Comparison of ENCODE assay signal across 24 mouse cellular contexts in the genomic region with DNA sequence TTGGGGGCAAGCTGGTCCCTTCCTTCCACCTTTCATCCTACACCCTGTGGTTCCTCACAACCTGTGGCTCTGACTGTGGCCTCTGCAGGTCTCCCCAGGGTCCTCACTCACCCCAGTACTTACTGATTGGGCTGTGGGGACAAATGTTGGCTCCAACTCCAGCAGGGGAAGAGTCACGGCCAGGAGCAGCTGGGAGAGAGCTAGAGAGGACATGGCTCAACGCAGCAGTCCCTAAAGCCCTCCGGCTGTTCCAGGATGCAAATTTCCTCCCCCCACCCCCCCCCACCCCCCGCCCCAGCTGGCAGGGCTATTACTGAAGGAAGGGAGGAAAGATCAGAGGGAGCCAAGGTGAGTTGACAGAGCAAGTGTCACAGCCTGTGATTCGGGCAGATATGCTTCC. TPM values are rescaled to one million over a fixed set of nuclear protein-coding genes. Genes with fewer than 3 reads are reported as not detected.
"Had no signal": no experiment of that assay in that cellular context is flagged by ENCODE, and none has a peak within 500 bp of the region (broad histone marks: within the 10 kb centered on the region; RNA-seq: fewer than 3 reads in every experiment).

A gene (minus strand): TSS at position 230 of the 400 bp plus-strand sequence.

- DNase-seq: liver, embryonic 13.5 days; lung, adult 18-20 months; lung, embryonic 14.5 days; lung, postnatal 4 days; midbrain, embryonic 14.5 days; retina, postnatal 1 day; right cerebral cortex, adult 18-20 months; right cerebral cortex, postnatal 25 days; right cerebral cortex, postnatal 4 days; spleen, adult 18-20 months; thymus, adult 18-20 months; thymus, postnatal 14 days; thymus, postnatal 36 days had no signal

- H3K27ac ChIP-seq: liver, embryonic 13.5 days; liver, embryonic 15.5 days; midbrain, embryonic 10.5 days; midbrain, embryonic 12.5 days; neural tube, embryonic 13.5 days; neural tube, embryonic 15.5 days had no signal

- H3K27me3 ChIP-seq: liver, embryonic 13.5 days; liver, embryonic 15.5 days; midbrain, embryonic 12.5 days; neural tube, embryonic 13.5 days; neural tube, embryonic 15.5 days had no signal

- H3K9ac ChIP-seq: liver, embryonic 13.5 days; liver, embryonic 15.5 days; lung, embryonic 14.5 days; midbrain, embryonic 12.5 days; neural tube, embryonic 13.5 days; neural tube, embryonic 15.5 days had no signal

- H3K4me1 ChIP-seq: liver, embryonic 15.5 days; midbrain, embryonic 10.5 days; midbrain, embryonic 12.5 days; neural tube, embryonic 13.5 days; neural tube, embryonic 15.5 days had no signal

- H3K36me3 ChIP-seq: liver, embryonic 13.5 days; liver, embryonic 15.5 days; midbrain, embryonic 10.5 days; midbrain, embryonic 12.5 days; neural tube, embryonic 13.5 days; neural tube, embryonic 15.5 days had no signal

- H3K4me2 ChIP-seq: liver, embryonic 11.5 days; liver, embryonic 13.5 days; liver, embryonic 15.5 days; lung, embryonic 14.5 days; midbrain, embryonic 12.5 days; neural tube, embryonic 13.5 days; neural tube, embryonic 15.5 days had no signal

- ATAC-seq: midbrain, embryonic 16.5 days had no signal

- H3K9me3 ChIP-seq: liver, embryonic 13.5 days; liver, embryonic 15.5 days; midbrain, embryonic 10.5 days; midbrain, embryonic 12.5 days; neural tube, embryonic 13.5 days; neural tube, embryonic 15.5 days had no signal

- H3K4me3 ChIP-seq: liver, embryonic 13.5 days; liver, embryonic 15.5 days; midbrain, embryonic 10.5 days; midbrain, embryonic 12.5 days; myocyte; neural tube, embryonic 13.5 days; neural tube, embryonic 15.5 days had no signal

RNA-seq across cellular contexts. Expression of the gene that starts here (rescaled TPM):
- total RNA-seq: megakaryocyte, adult 5-6 weeks; megakaryocyte-erythroid progenitor cell, adult 5-6 weeks had no signal
- polyA plus RNA-seq: liver, embryonic 11.5 days; liver, embryonic 13.5 days; liver, embryonic 15.5 days; midbrain, embryonic 12.5 days; midbrain, embryonic 14.5 days; midbrain, embryonic 16.5 days; neural tube, embryonic 11.5 days; neural tube, embryonic 13.5 days; neural tube, embryonic 15.5 days had no signal
